Mouse (Mus musculus) ES-E14 (cell line): ENCODE measurements around the gene Galnt14.

Experiments used
- HCFC1 ChIP-seq: IDR thresholded peaks from 2 replicates; pipeline ENCODE4 v1.6.1; 2012; ENCODE audit warnings: low read length, inconsistent platforms, borderline replicate concordance; ENCODE audit not compliant: insufficient read depth
- ZC3H11A ChIP-seq: IDR thresholded peaks from 2 replicates; pipeline ENCODE4 v1.6.1; 2012; ENCODE audit warnings: low read depth, mild to moderate bottlenecking, inconsistent platforms, low read length, borderline replicate concordance
- ZNF384 ChIP-seq: IDR thresholded peaks from 2 replicates; pipeline ENCODE4 v1.6.1; 2012; ENCODE audit warnings: low read depth, low read length, inconsistent platforms

DNA sequence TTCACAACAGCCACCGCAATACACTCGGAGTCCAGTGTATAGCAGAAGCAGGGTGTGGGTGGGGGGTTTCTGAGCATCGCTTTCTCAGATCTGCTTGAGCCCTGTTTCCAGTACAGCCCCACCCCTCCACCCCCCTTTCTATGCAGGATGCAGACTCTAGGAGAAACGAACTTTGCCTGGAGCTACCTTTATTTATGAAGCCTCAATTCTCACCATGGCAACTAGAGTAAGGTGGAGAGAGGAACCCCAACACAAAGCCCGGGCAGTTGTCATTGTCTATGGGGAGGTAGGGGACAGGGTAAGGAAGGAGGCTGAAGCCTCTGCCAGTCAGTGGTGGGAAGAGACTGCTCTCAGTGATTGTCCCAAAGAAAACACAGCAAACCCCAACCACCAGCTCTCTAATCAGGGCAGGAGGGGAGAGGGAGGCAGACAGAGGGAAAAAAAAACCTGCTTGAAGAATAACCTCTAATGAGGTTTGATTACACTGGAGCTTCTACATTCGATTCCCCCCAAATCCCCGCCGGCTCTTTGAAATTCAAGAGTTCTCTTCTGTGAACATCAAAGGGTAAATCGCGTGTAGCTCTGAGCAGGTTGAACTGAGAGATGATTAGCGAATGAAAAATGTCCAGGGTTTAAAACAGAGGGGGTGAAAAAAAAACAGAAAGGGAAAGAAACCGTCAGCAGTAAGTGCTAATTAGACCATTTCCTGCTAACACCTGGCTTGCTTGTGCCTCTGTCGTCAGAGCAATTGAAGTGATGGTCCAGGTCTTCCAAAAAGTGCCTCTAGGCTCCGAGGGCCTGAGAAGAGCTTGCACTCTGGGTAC, 169.6 kb downstream of the Galnt14 start:
- TF ChIP-seq ZNF384 (no peak), ZC3H11A (no peak), HCFC1 (no peak)
